Mouse (Mus musculus) left cerebral cortex, adult 11 months (tissue): ENCODE results near the gene Retreg1.
A peak's percentile ranks its signal among the peaks of the same experiment; 100 is the strongest.

ENCODE experiments used
- DNase-seq: peaks from one replicate; pipeline ENCODE4 v3.0.0; 2022; ENCODE audit warnings: low spot score

Gene Retreg1

GRCm38 (mm10) chr15:25919995-25920394 lies 77.0 kb downstream of the Retreg1 start:
- no peak for DNase-seq

DNA sequence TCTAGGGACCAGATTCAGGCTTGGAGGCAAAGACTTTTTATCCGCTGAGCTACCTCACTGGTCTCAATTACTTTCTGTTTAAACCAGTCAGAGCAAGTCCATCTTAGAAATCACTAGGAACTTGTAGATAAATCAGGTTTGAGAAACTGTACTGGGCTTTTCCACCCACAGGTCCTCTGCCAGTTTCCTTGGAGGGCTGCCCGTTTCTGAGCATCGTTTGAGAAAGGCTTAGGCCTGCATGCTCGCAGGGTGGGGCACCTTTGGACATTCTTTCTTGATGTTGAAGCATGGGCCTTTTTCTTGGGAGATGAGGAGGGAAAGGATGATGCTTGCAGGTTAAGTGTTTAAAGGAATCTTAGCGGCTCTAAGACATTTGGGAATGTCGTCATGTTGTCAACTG lies 77.9 kb downstream of the Retreg1 start:
- no peak for DNase-seq

GRCm38 (mm10) chr15:25922007-25922406 lies 79.0 kb downstream of the Retreg1 start:
- DNase-seq: no peak

GRCm38 (mm10) chr15:25923916-25924315 lies 80.9 kb downstream of the Retreg1 start:
- DNase-seq: no peak

GRCm38 (mm10) chr15:25926171-25926570 lies 83.2 kb downstream of the Retreg1 start:
- DNase-seq: peak; percentile 34

DNA sequence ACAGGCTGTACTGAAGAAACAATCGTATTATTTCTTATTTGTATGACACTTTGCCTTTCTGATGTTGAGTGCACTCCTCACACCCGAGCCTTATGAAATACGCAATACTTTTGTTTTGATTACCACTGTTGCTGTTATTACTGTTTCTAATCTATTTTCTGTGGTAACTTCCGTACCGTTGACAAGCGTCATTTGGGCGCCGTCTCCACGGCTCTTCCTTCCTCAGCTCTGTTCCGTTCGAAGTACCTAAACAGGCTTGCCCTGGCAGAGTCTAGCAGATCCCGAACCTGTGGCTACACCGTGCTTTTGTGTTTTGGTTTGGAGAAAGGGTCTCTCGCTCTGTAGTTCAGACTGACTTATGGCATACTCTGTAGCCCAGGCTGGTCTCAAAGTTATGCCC lies 84.1 kb downstream of the Retreg1 start:
- no peak for DNase-seq

GRCm38 (mm10) chr15:25928001-25928400 lies 85.0 kb downstream of the Retreg1 start:
- DNase-seq: no peak

DNA sequence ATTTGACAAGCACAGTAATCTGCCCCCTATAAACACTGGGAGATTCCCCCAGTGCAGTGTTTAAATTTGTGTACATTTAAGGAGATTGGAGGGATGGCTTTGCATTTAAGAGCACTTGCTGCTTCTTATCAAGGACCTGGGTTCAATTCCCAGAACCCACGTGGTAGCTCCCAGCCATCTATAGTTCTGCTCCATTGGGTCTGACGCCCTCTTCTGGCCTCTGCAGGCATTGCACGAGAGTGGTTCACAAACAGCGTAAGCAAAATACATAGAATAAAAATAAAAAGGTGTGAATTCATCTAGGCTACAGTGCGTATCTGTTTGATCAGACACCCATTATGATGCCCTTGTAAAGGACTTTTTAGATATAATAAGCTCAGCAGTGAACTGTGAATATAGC lies 85.9 kb downstream of the Retreg1 start:
- no peak for DNase-seq

DNA sequence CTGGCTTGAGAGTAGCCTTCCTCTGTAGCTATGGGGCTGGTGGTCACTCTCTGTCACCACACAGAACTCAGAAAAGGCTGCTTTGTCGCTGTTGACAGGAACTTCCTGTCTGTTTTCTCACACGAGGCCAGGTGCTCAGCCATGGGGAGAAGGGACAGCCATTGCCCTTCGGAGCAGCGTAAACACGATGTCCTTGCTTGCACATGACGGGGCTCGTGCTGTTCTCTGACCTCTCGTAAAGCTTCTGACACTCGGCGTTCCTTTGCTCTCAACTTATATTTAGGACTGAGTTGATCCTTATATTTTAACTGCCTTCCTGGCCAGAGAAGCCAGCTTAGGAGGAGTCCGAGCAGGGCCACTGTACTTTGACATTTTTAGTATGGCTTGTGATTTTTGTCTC lies 86.5 kb downstream of the Retreg1 start:
- no peak for DNase-seq

- no peak for DNase-seq
Observed at GRCm38 (mm10) chr15:25929936-25930335, 87.0 kb downstream of the Retreg1 start.

DNA sequence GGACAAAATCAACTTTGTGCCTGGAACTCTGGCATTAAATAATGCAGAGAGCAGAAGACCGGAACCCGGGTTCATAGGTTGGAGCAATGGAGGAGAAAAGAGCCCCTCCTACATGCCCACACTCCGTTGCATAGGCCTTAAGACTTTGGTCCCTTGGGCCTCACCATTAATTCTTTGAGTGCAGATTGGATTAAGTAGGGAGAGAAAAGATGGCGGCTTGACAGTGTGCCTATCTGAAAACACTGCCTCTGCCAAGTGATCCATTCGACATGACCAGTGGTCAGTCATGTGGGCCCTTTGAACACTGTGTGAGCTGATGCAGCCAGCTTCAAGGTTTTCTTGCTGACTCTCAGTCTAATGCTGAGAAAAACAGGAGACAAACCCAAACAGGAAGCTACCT lies 87.7 kb downstream of the Retreg1 start:
- DNase-seq: no peak

GRCm38 (mm10) chr15:25932497-25932896 lies 89.5 kb downstream of the Retreg1 start:
- DNase-seq: no peak

GRCm38 (mm10) chr15:25932937-25933684 lies 90.1 kb downstream of the Retreg1 start:
- no peak for DNase-seq

- DNase-seq: no peak
Observed at GRCm38 (mm10) chr15:25933685-25934108, 90.7 kb downstream of the Retreg1 start.

DNA sequence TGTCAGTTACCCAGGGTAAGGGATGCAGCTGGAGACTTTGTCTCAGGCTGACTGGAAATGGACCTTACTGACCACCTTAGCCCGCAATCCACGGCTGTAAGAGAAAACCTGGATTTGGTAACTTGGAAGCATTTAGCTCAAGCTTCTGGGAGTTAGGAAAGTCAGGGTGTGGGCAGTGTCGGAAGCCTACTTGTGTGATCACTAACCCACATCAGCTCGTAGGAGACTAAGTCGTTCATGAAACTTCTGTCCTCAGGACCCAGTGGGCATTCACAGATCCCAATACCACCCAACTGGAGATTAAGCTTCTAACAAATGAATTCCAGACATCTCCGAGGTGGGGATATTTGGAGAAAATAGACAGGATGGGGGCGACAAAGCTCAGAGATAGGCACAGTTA lies 91.4 kb downstream of the Retreg1 start:
- no peak for DNase-seq

DNA sequence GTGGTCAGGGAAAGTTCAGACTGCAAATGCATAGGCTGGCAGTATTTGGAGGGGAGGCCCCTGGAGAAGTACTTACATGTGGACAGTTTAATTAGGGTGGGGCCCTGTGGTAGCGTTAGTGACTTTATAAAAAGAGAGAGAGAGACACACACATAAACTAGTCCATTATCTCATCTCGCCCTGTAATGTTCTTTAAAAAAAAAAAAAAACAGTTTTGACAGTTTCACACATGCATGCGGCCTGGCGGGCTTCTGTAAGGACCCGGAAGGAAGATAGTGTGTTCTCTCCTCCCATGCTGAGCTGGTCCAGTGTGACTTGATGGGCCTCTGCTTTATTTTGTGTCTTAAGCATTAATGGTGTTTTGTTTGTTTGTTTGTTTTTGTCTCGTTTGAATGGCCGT lies 95.5 kb downstream of the Retreg1 start:
- no peak for DNase-seq

DNA sequence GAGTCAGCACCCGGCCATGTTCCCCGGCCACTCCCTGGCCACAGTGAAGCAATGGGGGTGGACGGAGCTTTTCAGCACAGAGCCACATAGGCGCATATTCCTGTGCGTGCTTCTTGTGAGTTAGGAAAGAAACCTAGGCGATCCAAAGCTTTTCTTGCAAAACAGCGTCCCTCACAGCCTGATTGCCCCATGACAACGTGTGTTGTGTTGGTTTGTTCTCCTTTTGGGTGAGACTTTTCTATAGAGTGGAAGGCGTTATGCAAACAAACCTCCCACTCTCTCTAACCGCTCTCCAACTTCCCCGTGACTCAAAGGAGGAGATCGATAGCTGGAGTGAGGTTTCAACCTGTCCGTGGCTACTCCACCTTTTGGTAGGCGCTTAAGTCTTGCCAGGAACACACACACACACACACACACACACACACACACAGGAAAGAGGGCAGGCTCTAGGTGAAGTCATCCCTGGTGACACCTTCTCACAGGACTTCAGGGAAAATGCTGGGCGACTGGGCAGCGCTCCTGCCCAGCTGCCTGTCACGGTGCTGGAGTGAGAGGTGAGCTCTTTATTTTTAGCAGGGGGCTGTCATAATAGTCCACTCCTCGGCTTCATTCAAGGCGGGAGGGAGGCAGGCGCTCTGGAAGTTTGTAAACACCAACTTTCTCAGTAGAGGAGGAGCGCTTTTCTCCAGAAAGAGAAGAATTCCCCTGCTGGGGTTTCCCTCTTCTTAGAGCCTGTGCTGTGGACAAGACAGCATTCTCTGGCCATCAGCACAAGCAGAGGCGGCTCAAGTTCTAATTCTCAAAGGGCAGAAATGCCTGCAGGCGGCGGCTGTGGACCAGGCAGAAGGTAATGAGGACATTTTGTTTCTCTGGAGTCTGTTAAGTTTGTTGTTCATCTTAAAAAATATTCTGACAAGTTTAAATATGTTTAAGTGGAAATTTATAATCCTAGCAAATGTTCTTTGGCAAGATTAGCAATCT lies 97.7 kb downstream of the Retreg1 start:
- DNase-seq: no peak

DNA sequence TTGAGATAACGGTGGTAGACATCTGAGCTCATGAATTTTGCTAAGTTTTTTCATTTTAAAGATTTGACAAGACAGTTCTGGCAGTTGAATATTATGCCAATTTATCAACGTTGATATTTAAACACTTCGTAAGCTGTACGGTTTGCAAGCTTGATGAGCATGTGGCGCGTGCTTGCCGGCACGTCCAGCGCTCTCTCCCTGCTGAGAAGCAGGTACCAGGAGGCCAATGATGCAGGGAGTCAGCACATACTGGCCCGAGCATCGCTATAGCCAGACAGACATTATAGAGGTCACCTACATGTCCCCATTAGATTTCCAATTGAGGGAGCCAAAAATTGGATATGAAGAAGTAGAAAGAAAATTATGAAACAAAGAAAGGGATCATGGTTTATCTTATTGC lies 98.5 kb downstream of the Retreg1 start:
- DNase-seq: no peak

- DNase-seq: no peak
Observed at GRCm38 (mm10) chr15:25942415-25942814, 99.4 kb downstream of the Retreg1 start.

DNA sequence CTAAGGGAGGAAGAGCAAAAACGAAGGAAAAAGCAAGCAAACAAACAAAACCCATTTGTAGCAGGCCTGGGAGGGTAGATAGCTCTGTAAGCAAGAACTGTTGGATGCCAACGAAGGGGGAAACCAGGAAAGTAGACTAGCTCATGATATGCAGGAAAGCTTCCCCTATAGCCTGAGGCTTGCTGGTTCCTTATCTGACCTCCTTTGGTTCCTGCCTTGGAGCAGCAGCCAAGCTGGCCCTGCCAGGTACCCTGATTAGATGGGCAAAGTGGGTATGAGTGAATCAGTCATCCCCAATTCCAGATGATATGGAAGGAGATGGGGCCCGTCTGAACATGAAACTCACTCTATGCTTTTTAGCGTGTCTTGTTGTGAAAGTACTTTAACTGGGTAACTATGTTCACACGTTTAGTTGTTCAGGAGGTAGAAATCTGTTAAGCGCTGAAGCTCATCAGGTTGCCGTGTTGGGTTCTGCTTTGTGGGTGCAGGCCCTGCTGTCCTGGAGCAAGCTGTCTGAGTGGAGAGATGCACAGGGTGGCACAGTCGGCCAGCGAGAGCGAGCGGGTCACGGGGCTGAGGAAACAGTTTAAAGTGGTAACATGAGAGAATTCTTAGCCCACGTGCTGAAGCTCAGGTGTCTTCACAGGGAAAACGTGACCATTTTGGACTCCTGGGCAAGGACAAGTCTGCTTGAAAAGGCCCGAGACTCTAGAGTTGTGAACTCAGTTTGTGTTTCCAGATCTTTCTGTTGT lies 100.6 kb downstream of the Retreg1 start:
- DNase-seq: no peak

GRCm38 (mm10) chr15:25945224-25945623 lies 102.2 kb downstream of the Retreg1 start:
- no peak for DNase-seq

GRCm38 (mm10) chr15:25946482-25946881 lies 103.5 kb downstream of the Retreg1 start:
- no peak for DNase-seq
